Mouse (Mus musculus) C2C12 (cell line): ENCODE measurements around the gene Lifr. TPM values are rescaled to one million over a fixed set of nuclear protein-coding genes. Genes with fewer than 3 reads are reported as not detected.

ENCODE experiments used
- H3K27me3 ChIP-seq: one replicate; pipeline ENCODE4 v1.6.1; 2011; ENCODE audit not compliant: control insufficient read depth, insufficient read depth, insufficient read length
- H3K36me3 ChIP-seq: one replicate; pipeline ENCODE4 v1.6.1; 2011; ENCODE audit not compliant: control insufficient read depth, insufficient read depth
- H3K4me3 ChIP-seq: one replicate; pipeline ENCODE4 v1.5.1; 2011; ENCODE audit warnings: mild to moderate bottlenecking, control low read depth; ENCODE audit not compliant: poor library complexity, insufficient read depth, severe bottlenecking
- H3K79me2 ChIP-seq: one replicate; pipeline ENCODE4 v1.6.1; 2011; ENCODE audit not compliant: control insufficient read depth, insufficient read depth
- H3K79me3 ChIP-seq: one replicate; pipeline ENCODE4 v1.6.1; 2011; ENCODE audit warnings: low read depth, control low read depth
- H3ac ChIP-seq: one replicate; pipeline ENCODE3; 2011; ENCODE audit warnings: low read depth; ENCODE audit not compliant: control insufficient read depth, insufficient read length
- CEBPB ChIP-seq: IDR thresholded peaks from one replicate; pipeline ENCODE4 v1.6.1; 2011; ENCODE audit warnings: low read depth, mild to moderate bottlenecking, control low read depth, moderate library complexity
- CTCF ChIP-seq: IDR thresholded peaks from one replicate; pipeline ENCODE4 v1.5.1; 2011; ENCODE audit not compliant: control insufficient read depth, insufficient read depth, insufficient read length
- FOSL1 ChIP-seq: IDR thresholded peaks from one replicate; pipeline ENCODE4 v1.8.0; 2011; ENCODE audit warnings: mild to moderate bottlenecking, low read length; ENCODE audit not compliant: poor library complexity, insufficient read depth, severe bottlenecking
- MAX ChIP-seq: IDR thresholded peaks from one replicate; pipeline ENCODE4 v1.6.1; 2011; ENCODE audit warnings: mild to moderate bottlenecking, control low read depth
- MYOD1 ChIP-seq: IDR thresholded peaks from one replicate; pipeline ENCODE4 v1.6.1; 2011; ENCODE audit warnings: low read depth; ENCODE audit not compliant: control insufficient read depth, insufficient read length
- MYOG ChIP-seq: IDR thresholded peaks from one replicate; pipeline ENCODE4 v1.6.1; 2011; ENCODE audit not compliant: control insufficient read depth, insufficient read length; ENCODE audit errors: extremely low read depth
- USF1 ChIP-seq: IDR thresholded peaks from one replicate; pipeline ENCODE4 v1.6.1; 2011; ENCODE audit warnings: low read depth, mild to moderate bottlenecking, control low read depth, moderate library complexity
- long read RNA-seq, 2 experiments: library from polyadenylated mRNA; unstranded; transcript quantifications; one replicate each; pipeline ENCODE4 v2.0.0; 2019 to 2020
- polyA plus RNA-seq: library from polyadenylated mRNA; unstranded; fragments of >200 nt; fragmentation: generic; extraction: Trizol; gene quantifications from one replicate; pipeline ENCODE4 v1.2.1, GENCODE M21; 2012; ENCODE audit warnings: missing spikeins

Lifr gene
- polyA plus RNA-seq = 15.2 TPM
- long read RNA-seq, experiment 1, full-length matches to known transcripts = 2 of 19 reads
- long read RNA-seq, experiment 1, partial matches to known transcripts = 1 of 19 reads
- long read RNA-seq, experiment 1, other reads (novel, unspliced or antisense) = 16 of 19 reads
- long read RNA-seq, experiment 2, full-length matches to known transcripts = 3 of 26 reads
- long read RNA-seq, experiment 2, partial matches to known transcripts = 2 of 26 reads
- long read RNA-seq, experiment 2, other reads (novel, unspliced or antisense) = 21 of 26 reads

DNA sequence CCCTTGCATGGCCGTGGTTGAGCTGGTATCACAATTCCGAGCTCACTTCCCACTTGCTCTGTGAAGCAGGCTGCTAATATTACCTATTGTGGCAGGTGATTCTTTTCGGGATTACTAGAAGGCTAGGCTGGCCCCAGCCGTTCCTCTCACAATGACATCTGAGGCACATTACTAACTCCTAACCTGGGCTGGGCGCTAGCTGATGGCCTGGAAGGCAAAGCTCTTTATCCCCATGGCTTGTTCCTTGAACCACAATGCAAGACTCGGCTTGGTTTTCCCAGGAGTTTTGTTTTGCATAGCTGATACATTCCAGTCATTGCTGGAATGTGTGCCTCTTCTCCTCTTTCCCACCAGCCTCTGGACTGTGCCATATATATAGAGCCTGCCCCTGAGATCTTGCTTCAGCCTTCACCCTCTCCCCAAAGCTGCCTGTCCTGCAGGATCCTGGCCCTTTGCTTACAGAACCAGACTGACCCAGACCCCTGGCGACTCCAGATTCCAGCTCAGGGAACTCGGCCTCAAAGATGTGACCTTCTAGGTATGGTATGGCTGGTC is at the start of gene Lifr:
Lifr (plus strand) TSS at position 404 of the 555 bp plus-strand sequence.
- Histone ChIP-seq H3ac (no peak within 1 kb of the TSS), H3K36me3 (no peaks in the 10 kb centered on the region), H3K27me3 (no peaks in the 10 kb centered on the region), H3K79me3 (no peaks in the 10 kb centered on the region), H3K79me2 (no peaks in the 10 kb centered on the region), H3K4me3 (no peak within 1 kb of the TSS)
- no peak for TF ChIP-seq CEBPB
- TF ChIP-seq MAX = no peak
- no peak for TF ChIP-seq FOSL1
- TF ChIP-seq USF1 = no peak
- no peak for TF ChIP-seq MYOG
- no peak for TF ChIP-seq MYOD1
- no peak for TF ChIP-seq CTCF

DNA sequence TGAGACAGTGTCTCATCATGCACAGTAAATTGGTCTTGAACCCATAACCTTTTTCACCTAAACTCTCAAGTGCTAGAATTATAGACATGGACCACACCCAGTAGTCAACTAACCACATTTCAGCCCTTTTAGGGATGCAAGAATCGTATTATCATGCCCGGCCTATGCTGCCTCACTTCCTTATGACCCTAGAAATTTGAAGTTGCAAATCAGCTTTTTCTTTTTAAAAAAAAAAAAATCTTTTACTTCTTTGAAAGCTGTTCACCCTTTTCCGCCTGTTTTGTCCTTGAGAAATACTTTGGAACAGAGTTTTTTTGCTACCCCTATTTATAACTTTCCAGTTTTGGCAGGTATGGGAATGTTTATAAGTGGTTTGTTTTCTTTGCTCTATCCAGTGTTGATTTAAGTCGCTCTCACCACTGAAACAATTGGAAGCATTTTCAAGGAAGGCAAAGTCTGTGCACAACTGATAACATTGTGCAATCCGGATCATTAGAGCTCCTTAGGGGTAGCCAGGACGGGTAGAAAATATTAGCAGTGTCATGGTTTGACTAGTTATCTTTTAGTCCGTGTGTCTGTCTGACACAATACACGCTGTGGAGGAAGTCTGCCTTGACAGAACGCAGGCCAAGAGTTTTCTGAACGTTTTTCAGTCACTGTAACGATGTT is 46.2 kb upstream of the Lifr start:
- Histone ChIP-seq H3ac (no peak overlapping the region), H3K27me3 (no peaks in the 10 kb centered on the region), H3K79me3 (no peaks in the 10 kb centered on the region), H3K36me3 (no peaks in the 10 kb centered on the region), H3K4me3 (no peak overlapping the region), H3K79me2 (no peaks in the 10 kb centered on the region)
- no peak for TF ChIP-seq MAX

DNA sequence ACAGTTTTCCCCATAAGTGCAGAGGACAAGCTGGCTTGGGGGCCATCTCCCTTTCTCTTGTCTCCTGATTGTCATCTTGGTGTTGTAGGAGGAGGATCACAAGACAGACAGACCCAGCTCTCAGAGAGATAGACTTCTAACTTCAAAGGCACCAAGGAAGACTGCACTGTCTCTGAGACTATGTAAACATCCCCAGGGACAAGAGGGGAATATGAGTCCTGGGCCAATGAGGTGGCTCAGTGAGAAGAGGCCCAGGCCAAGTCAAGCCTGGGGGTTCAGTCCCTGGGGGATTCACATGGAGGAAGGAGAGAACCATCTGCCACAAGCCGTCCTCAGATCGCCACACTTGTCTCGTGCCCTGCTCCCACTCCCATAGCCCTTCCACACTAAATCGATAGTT is 45.4 kb upstream of the Lifr start:
- H3ac ChIP-seq = no peak overlapping the region
- H3K79me2 ChIP-seq = no peaks in the 10 kb centered on the region
- no peak for TF ChIP-seq FOSL1

DNA sequence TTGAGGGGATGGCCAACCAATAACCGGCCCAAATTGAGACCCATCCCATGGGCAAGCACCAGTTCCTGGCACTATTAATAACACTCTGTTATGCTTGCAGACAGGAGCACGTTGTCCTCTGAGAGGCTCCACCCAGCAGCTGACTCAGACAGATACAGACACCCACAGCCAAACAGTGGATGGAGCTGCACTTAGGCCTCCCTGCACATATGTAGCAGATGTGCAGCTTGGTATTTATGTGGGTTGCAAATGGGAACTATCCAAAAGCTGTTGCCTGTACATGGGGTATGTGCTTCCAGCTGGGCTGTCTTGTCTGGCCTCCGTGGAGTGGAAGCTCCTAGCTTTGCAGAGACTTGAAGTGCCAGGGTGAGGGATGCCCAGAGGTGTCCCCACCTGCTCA is 42.5 kb upstream of the Lifr start:
- no peaks in the 10 kb centered on the region for H3K79me3 ChIP-seq
- H3K4me3 ChIP-seq = no peak overlapping the region
- no peaks in the 10 kb centered on the region for H3K79me2 ChIP-seq
- TF ChIP-seq MAX = no peak
- no peak for TF ChIP-seq FOSL1
- TF ChIP-seq CTCF = no peak
- no peak for TF ChIP-seq USF1
- no peak for TF ChIP-seq MYOG
- no peak for TF ChIP-seq CEBPB
- TF ChIP-seq MYOD1 = no peak
- H3K27me3 ChIP-seq = no peaks in the 10 kb centered on the region
- H3ac ChIP-seq = no peak overlapping the region
- no peaks in the 10 kb centered on the region for H3K36me3 ChIP-seq

More for the DNA sequence above, 45.4 kb upstream of the Lifr start:
- Histone ChIP-seq H3K79me3 (no peaks in the 10 kb centered on the region), H3K4me3 (no peak overlapping the region), H3K36me3 (no peaks in the 10 kb centered on the region), H3K27me3 (no peaks in the 10 kb centered on the region)

DNA sequence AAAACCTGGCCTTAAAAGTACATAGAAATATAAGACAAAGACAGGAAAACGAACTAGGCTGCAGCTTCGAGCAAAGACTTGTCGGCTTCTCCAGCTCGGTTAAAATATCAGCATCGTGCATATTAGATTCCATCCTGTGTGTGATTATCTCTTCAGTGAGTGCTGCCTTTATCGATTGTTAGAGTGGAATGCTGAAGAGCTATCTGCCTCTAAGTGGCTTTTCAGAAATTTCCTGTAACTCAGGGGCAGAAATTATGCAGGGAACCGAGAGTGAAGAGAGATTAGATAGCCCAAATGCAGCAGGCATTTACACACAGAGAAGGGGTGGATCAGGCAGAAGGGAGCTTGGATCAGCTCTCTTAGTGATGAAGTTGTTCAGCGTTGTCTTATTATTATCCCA is 41.5 kb upstream of the Lifr start:
- H3K27me3 ChIP-seq = no peaks in the 10 kb centered on the region
- H3K79me2 ChIP-seq = no peaks in the 10 kb centered on the region
- no peak overlapping the region for H3ac ChIP-seq
- TF ChIP-seq USF1 (no peak), CEBPB (no peak), MAX (no peak), MYOG (no peak), CTCF (no peak), MYOD1 (no peak), FOSL1 (no peak)
- no peaks in the 10 kb centered on the region for H3K36me3 ChIP-seq
- no peak overlapping the region for H3K4me3 ChIP-seq
- H3K79me3 ChIP-seq = no peaks in the 10 kb centered on the region

DNA sequence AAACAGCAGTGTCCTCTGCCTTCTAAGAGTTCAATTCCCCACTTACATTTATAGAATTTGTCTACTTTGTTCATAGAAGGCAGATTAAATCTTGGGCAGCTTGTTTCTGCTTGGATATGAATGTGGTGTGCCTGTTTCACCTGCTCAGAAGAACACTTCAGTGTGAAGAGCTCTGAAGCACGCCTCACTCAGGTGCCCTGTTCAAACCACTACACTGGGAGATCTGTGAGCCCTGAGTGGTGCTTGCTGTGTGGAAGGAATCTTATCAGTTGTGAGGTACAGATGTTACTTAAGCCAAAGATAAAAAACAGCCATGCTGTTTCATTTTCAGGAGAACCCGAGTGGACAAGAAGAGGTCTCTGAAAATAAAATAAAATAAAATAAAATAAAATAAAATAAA is 38.7 kb upstream of the Lifr start:
- no peak for TF ChIP-seq FOSL1
- TF ChIP-seq MYOG = no peak
- no peak for TF ChIP-seq USF1
- no peak for TF ChIP-seq CEBPB
- no peak for TF ChIP-seq MAX
- TF ChIP-seq MYOD1 = no peak
- no peak for TF ChIP-seq CTCF
- H3K27me3 ChIP-seq = no peaks in the 10 kb centered on the region
- H3K79me2 ChIP-seq = no peaks in the 10 kb centered on the region
- H3K79me3 ChIP-seq = no peaks in the 10 kb centered on the region
- no peak overlapping the region for H3ac ChIP-seq
- no peaks in the 10 kb centered on the region for H3K36me3 ChIP-seq
- no peak overlapping the region for H3K4me3 ChIP-seq
